Mouse (Mus musculus) yolk sac, embryonic 10.5 days (tissue): ENCODE data around the gene Lipc.
"Not testable (repeated sequence)": the region's sequence is repeated elsewhere in the genome, so short reads cannot be mapped to it uniquely, and the experiment has no call there.

Experiments
- DNase-seq: peaks from one replicate; pipeline ENCODE4 v3.0.0-alpha.2; 2017; ENCODE audit warnings: low spot score

Gene Lipc

GRCm38 (mm10) chr9:70859233-70859632 is 92.8 kb downstream of the Lipc start:
- DNase-seq: no peak

DNA sequence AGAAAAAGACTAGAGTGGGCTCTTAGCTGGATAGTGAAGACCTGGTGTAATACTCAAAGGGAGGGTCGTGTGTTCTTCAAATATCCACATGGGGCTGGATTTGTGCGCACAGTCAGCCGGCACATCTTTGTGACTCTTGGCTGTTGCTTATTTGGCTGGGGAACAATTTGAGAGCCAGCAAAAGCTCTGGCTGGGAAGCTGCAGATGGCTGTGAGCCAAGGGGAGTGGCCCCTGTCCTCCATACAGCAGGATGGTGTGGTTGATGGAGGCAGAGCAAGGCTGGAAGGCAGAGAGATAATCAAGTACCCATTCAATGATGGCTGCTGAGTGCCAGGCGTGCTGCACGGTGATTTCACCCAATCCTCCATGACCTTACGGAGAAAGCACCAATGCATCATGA is 96.2 kb downstream of the Lipc start:
- no peak for DNase-seq

DNA sequence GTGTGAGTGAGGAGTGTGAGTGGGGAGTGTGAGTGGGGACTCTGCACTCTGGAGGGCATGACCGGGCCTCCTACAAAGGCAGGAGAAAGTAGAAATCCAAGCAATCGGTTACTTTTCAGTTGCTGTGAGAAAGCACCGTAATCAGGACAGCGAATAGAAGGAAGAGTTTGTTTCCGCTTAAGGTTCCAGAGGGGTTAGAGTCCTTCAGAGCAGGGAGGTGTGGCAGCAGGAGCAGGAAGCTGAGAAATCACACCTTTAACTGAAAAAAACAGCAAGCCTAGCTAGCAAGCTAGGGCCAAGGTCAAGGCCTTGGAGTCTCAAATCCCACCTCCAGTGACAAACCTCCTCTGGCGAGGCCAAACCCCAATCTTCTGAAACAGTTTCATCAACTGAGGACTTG is 97.1 kb downstream of the Lipc start:
- DNase-seq: peak; percentile 57

DNA sequence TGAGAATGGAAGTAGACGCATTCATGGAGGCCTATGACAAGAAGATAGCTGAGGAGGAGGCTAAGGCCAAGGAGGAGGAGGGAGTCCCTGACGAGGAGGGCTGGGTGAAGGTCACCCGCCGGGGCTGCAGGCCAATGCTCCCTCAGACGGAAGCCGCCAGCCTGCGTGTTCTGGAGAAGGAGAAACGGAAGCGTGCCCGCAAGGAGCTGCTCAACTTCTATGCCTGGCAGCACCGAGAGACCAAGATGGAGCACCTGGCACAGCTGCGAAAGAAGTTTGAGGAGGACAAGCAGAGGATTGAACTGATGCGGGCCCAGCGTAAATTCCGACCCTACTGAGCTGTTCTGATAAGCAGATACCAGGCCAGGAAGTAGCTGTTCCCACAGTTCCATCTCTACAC is 98.9 kb downstream of the Lipc start:
- not testable (repeated sequence) for DNase-seq

DNA sequence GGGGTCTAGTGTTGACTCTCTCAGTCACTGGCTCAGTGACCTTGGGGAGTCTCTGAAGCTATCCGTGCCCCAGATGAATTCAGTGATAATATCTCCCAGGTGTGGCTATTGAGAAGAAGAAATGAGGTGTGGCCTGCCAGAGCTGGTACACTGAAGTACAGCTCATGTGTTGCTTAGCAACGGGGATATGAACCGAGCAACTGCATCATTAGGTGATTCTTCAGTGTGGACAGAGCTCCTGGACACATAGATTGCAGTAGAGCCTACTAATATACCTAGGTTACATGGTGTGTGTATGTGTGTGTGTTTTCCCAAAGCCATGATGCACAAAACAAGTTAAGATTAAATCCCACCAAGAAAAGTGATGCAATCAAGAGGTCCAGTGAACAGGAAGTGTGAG is 100.5 kb downstream of the Lipc start:
- no peak for DNase-seq

DNA sequence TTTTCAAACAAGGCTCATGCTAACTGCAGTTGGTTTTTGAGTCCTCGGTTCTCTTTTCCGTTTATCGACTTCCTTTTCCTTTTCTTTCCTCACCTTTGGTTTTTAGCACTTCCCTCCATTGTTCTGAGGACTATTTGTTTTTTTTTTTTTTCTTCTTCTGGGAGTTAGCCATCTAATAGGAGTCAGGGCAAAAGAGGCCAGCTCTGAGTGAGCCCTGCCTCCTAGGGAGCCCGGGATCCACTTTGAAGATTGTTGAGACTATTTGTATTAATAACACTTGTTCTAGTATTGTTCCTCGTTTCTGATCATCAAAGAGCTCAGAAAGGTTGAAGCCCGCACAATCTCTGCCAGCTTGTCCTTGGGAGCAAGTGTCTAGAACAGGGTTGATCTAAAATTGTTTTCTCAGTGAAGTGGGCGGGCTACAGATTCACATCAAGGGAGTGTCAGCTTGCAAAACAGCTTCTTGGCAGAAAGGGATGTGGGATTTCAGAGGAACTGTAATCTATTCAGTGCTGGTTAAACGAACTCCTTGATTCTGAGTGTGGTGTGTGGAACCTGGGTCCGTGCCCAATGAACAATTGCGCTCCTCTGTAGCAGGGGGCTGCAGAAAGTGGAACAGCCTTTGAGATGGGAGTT is 103.8 kb downstream of the Lipc start:
- no peak for DNase-seq

GRCm38 (mm10) chr9:70847627-70848051 is 104.4 kb downstream of the Lipc start:
- no peak for DNase-seq

GRCm38 (mm10) chr9:70843270-70843669 is 108.8 kb downstream of the Lipc start:
- DNase-seq: no peak

- DNase-seq: no peak
These were observed 109.6 kb downstream of the Lipc start for GRCm38 (mm10) chr9:70842300-70842941.

GRCm38 (mm10) chr9:70841426-70842215 is 110.4 kb downstream of the Lipc start:
- no peak for DNase-seq

DNA sequence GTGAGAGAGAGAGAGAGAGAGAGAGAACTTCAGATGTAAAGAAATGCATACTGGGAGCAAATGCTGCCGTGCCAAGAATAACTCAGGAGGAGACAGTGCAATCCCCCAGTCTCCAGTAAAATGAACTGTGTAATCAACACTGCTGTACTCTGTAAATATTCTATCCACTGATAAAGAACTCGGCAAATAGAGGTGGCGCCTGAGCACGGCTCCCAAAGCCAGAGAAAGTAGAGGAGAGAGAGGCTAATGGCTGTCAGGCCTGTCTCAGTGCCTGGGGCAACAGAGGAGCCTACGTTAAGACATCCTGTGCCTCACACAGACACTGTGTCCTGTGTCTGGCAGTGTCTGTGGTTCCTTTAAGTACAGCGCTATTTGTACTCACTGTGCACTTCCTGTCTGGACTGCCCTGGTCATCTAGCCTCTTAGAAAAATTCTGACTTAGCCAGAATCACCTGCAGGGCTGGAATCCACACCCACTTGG is 111.1 kb downstream of the Lipc start:
- DNase-seq: peak; percentile 56

GRCm38 (mm10) chr9:70838132-70838911 is 113.7 kb downstream of the Lipc start:
- DNase-seq: no peak

GRCm38 (mm10) chr9:70834730-70835154 is 117.3 kb downstream of the Lipc start:
- peak; percentile 88 for DNase-seq

- no peak for DNase-seq
These were observed 117.8 kb downstream of the Lipc start for GRCm38 (mm10) chr9:70834217-70834616.

DNA sequence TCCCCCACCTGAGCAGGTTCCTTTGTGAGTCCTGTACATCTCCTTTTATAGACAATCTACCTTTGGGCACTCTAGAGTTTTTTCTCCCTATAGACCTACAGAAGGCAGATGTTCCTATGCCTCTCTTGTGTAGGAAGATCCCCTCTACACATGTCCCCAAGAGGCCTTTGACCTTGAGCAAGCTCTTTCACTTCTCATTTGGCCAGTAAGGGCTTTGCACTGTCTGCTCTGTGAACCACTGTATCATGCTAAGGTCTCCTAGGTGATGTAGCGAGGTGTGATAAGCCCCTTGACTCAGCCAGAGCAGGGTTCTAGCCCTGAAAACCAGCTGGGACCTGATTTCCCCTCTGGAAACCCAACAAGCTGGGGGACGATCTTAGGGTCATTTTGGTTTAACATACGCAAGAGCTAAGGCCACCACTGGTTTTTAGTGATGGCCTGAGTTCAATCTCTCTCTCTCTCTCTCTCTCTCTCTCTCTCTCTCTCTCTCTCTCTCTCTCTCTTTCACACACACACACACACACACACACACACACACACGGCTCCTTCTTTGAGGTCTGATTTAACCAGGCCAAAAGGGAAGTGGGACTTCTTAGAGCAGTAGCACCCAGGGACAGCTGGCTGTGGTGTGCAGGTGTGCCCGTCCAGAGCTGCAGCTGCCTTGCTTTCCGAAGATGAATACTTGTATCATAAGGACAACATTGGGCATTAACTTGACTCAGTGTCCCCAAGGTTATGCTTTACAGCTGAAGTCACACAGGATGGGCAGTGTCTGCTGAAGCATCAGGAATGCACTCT is 118.7 kb downstream of the Lipc start:
- no peak for DNase-seq

GRCm38 (mm10) chr9:70832231-70832630 is 119.8 kb downstream of the Lipc start:
- DNase-seq: no peak

DNA sequence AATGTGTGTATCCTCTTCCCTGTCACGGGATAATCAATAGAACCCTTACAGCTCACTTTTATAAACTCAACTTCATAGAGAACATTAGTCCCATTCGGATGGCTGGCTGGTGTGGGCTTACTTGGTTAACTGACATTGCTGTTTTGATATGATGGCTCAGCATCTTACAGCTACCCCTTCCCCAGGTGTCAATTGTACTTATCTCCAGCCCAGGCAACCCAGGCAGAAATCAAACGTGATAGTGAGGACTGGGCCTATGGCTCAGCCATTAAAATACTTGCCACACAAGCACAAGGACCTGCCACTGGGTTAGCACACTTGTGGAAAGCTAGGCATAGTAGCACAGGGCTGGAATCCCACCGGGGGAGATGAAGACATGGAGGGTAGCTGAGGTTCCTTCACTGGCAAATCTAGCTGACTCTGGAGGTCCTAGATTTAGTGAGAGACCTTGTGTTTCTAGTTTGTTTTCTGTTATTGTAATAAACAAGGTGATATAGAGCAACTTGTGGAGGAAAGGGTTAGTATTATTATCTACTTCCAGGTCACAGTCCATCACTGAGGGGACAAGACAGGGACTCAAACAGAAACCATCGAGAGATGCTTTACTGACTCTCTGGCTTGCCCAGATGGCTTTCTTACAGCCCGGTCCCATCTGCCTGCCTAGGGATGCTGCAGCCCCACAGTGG is 121.0 kb downstream of the Lipc start:
- DNase-seq: no peak

- peak; percentile 52 for DNase-seq
These were observed 122.1 kb downstream of the Lipc start for GRCm38 (mm10) chr9:70829784-70830488.

GRCm38 (mm10) chr9:70827911-70828310 is 124.1 kb downstream of the Lipc start:
- no peak for DNase-seq

DNA sequence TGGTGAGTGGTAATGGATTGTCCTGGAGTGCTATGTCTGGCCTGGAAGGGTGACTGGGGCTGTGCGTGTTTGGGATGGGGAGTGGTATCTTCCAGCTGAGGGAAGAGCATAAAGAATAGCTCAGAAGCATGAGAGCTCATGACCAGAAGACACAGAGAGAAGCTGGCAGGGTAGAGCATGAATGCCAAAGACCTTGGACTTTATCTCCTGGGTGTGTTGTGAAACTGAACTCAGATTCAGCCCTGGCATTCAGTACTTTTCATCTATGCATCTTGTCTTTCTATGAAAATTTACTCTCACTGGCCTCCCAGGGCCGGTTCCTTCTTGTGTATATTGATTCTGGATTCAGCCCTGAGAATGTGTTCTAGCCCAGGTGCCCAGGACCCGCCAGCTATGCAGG is 127.9 kb downstream of the Lipc start:
- DNase-seq: no peak
